Mouse (Mus musculus) neural tube, embryonic 12.5 days (tissue): ENCODE measurements at regions not wholly inside any gene's neighbourhood (a gene's known extent, or its start where the extent isn't known, plus 50 kb on each side); places are given as distances from the start of the nearest gene placed in this dataset.

Experiments
- ATAC-seq: fragments of 200-750 bp; cut with Nextera tagmentation; 2 replicates; pipeline ENCODE4 v1.8.0; 2017; ENCODE audit warnings: low read depth, mild to moderate bottlenecking, moderate TSS enrichment, moderate library complexity; ENCODE audit not compliant: low FRiP score
- H3K27ac ChIP-seq: fragments of 300-500 bp; sonication (generic); 2 replicates; pipeline ENCODE4 v1.5.1; 2016
- H3K27me3 ChIP-seq: fragments of 300-500 bp; sonication (generic); replicated peaks from 2 replicates; pipeline ENCODE4 v1.6.1; 2016; ENCODE audit warnings: mild to moderate bottlenecking
- H3K36me3 ChIP-seq: fragments of 300-500 bp; sonication (generic); 2 replicates; pipeline ENCODE4 v1.6.1; 2016; ENCODE audit warnings: mild to moderate bottlenecking
- H3K4me1 ChIP-seq: fragments of 300-500 bp; sonication (generic); 2 replicates; pipeline ENCODE4 v1.6.1; 2016
- H3K4me2 ChIP-seq: fragments of 300-500 bp; sonication (generic); replicated peaks from 2 replicates; pipeline ENCODE4 v1.6.1; 2016; ENCODE audit warnings: mild to moderate bottlenecking
- H3K4me3 ChIP-seq: fragments of 300-500 bp; sonication (generic); 2 replicates; pipeline ENCODE4 v1.5.1; 2016
- H3K9ac ChIP-seq: fragments of 300-500 bp; sonication (generic); 2 replicates; pipeline ENCODE4 v1.6.1; 2016; ENCODE audit warnings: mild to moderate bottlenecking
- H3K9me3 ChIP-seq: fragments of 300-500 bp; sonication (generic); 2 replicates; pipeline ENCODE4 v1.6.1; 2016; ENCODE audit warnings: mild to moderate bottlenecking
- WGBS: fragments of 180-500 bp; shearing (Covaris S2); methylation state at CpG from one replicate; pipeline ENCODE4 v1.1.7; 2016; 5-methylcytosine and 5-hydroxymethylcytosine counted together

GRCm38 (mm10) chr10:56519041-56519440, 141.9 kb downstream of the Gja1 start:
- H3K4me1 ChIP-seq, result no peaks in the 10 kb centered on the region
- no peak for ATAC-seq
- no peaks in the 10 kb centered on the region for H3K9me3 ChIP-seq
- H3K36me3 ChIP-seq, result no peaks in the 10 kb centered on the region
- no peak overlapping the region for H3K4me2 ChIP-seq
- no peak overlapping the region for H3K9ac ChIP-seq
- H3K27me3 ChIP-seq, result no peaks in the 10 kb centered on the region
- no peak overlapping the region for H3K27ac ChIP-seq
- no peak overlapping the region for H3K4me3 ChIP-seq
- 85% methylated on average over 1 of the region's 1 CpGs for WGBS

- no peaks in the 10 kb centered on the region for H3K36me3 ChIP-seq
- no peak for ATAC-seq
- no peaks in the 10 kb centered on the region for H3K27me3 ChIP-seq
- no peaks in the 10 kb centered on the region for H3K4me1 ChIP-seq
- H3K27ac ChIP-seq, result no peak overlapping the region
- no peak overlapping the region for H3K4me3 ChIP-seq
- H3K9me3 ChIP-seq, result no peaks in the 10 kb centered on the region
- H3K4me2 ChIP-seq, result no peak overlapping the region
- H3K9ac ChIP-seq, result no peak overlapping the region
- 65% methylated on average over 2 of the region's 2 CpGs for WGBS
These were observed 148.7 kb downstream of the Gja1 start for GRCm38 (mm10) chr10:56525791-56526190.

GRCm38 (mm10) chr10:56537091-56537490, 160.0 kb downstream of the Gja1 start:
- ATAC-seq, result no peak
- WGBS, result 68% methylated on average over 4 of the region's 4 CpGs
- H3K36me3 ChIP-seq, result no peaks in the 10 kb centered on the region

GRCm38 (mm10) chr10:56539827-56540511, 162.8 kb downstream of the Gja1 start:
- no peak overlapping the region for H3K4me3 ChIP-seq
- H3K36me3 ChIP-seq, result no peaks in the 10 kb centered on the region
- H3K4me1 ChIP-seq, result no peaks in the 10 kb centered on the region
- no peaks in the 10 kb centered on the region for H3K27me3 ChIP-seq
- no peak overlapping the region for H3K27ac ChIP-seq
- H3K9me3 ChIP-seq, result no peaks in the 10 kb centered on the region
- ATAC-seq, result no peak
- 76% methylated on average over 5 of the region's 5 CpGs for WGBS
- H3K9ac ChIP-seq, result no peak overlapping the region
- no peak overlapping the region for H3K4me2 ChIP-seq

More at GRCm38 (mm10) chr10:56537091-56537490, 160.0 kb downstream of the Gja1 start:
- Histone ChIP-seq H3K4me1 (no peaks in the 10 kb centered on the region), H3K9me3 (no peaks in the 10 kb centered on the region), H3K4me2 (no peak overlapping the region), H3K4me3 (no peak overlapping the region), H3K27me3 (no peaks in the 10 kb centered on the region), H3K27ac (no peak overlapping the region), H3K9ac (no peak overlapping the region)

GRCm38 (mm10) chr10:56542106-56542505, 165.0 kb downstream of the Gja1 start:
- H3K27ac ChIP-seq, result no peak overlapping the region
- H3K4me1 ChIP-seq, result no peaks in the 10 kb centered on the region
- 78% methylated on average over 3 of the region's 3 CpGs for WGBS
- no peaks in the 10 kb centered on the region for H3K9me3 ChIP-seq
- no peak overlapping the region for H3K9ac ChIP-seq
- no peak overlapping the region for H3K4me3 ChIP-seq
- H3K27me3 ChIP-seq, result no peaks in the 10 kb centered on the region
- no peak for ATAC-seq
- H3K4me2 ChIP-seq, result no peak overlapping the region
- H3K36me3 ChIP-seq, result no peaks in the 10 kb centered on the region

- no peaks in the 10 kb centered on the region for H3K36me3 ChIP-seq
- 78% methylated on average over 3 of the region's 3 CpGs for WGBS
- no peak overlapping the region for H3K9ac ChIP-seq
- no peak for ATAC-seq
- H3K4me3 ChIP-seq, result no peak overlapping the region
- H3K27ac ChIP-seq, result no peak overlapping the region
- H3K4me1 ChIP-seq, result no peaks in the 10 kb centered on the region
- no peaks in the 10 kb centered on the region for H3K27me3 ChIP-seq
- H3K9me3 ChIP-seq, result no peaks in the 10 kb centered on the region
- no peak overlapping the region for H3K4me2 ChIP-seq
These were observed 168.9 kb downstream of the Gja1 start for GRCm38 (mm10) chr10:56545989-56546388.

GRCm38 (mm10) chr10:56546824-56547223, 169.7 kb downstream of the Gja1 start:
- H3K4me3 ChIP-seq, result no peak overlapping the region
- H3K4me1 ChIP-seq, result no peaks in the 10 kb centered on the region
- no peaks in the 10 kb centered on the region for H3K9me3 ChIP-seq
- WGBS, result 59% methylated on average over 2 of the region's 2 CpGs
- H3K36me3 ChIP-seq, result no peaks in the 10 kb centered on the region
- H3K27ac ChIP-seq, result no peak overlapping the region
- no peaks in the 10 kb centered on the region for H3K27me3 ChIP-seq
- no peak overlapping the region for H3K4me2 ChIP-seq
- H3K9ac ChIP-seq, result no peak overlapping the region
- no peak for ATAC-seq

GRCm38 (mm10) chr10:56547825-56548224, 170.7 kb downstream of the Gja1 start:
- Histone ChIP-seq H3K27me3 (no peaks in the 10 kb centered on the region), H3K9ac (no peak overlapping the region), H3K4me1 (no peaks in the 10 kb centered on the region), H3K4me2 (no peak overlapping the region), H3K4me3 (no peak overlapping the region), H3K9me3 (no peaks in the 10 kb centered on the region), H3K36me3 (no peaks in the 10 kb centered on the region), H3K27ac (no peak overlapping the region)
- no peak for ATAC-seq
- 85% methylated on average over 3 of the region's 4 CpGs for WGBS

GRCm38 (mm10) chr10:56566836-56567442, 189.8 kb downstream of the Gja1 start:
- no peak overlapping the region for H3K4me2 ChIP-seq
- H3K27me3 ChIP-seq, result no peaks in the 10 kb centered on the region
- no peaks in the 10 kb centered on the region for H3K4me1 ChIP-seq
- no peaks in the 10 kb centered on the region for H3K36me3 ChIP-seq
- no peak for ATAC-seq
- H3K4me3 ChIP-seq, result no peak overlapping the region
- 92% methylated on average over 12 of the region's 12 CpGs for WGBS
- H3K9me3 ChIP-seq, result no peaks in the 10 kb centered on the region
- H3K9ac ChIP-seq, result no peak overlapping the region
- no peak overlapping the region for H3K27ac ChIP-seq

GRCm38 (mm10) chr10:56582065-56582464, 204.9 kb downstream of the Gja1 start:
- H3K4me1 ChIP-seq, result no peaks in the 10 kb centered on the region
- no peak for ATAC-seq
- H3K4me3 ChIP-seq, result no peak overlapping the region
- H3K27ac ChIP-seq, result no peak overlapping the region
- no peaks in the 10 kb centered on the region for H3K36me3 ChIP-seq
- H3K27me3 ChIP-seq, result no peaks in the 10 kb centered on the region
- H3K9ac ChIP-seq, result no peak overlapping the region
- WGBS, result 63% methylated on average over 6 of the region's 6 CpGs
- H3K4me2 ChIP-seq, result no peak overlapping the region
- no peaks in the 10 kb centered on the region for H3K9me3 ChIP-seq

GRCm38 (mm10) chr10:56587205-56587604, 210.1 kb downstream of the Gja1 start:
- no peaks in the 10 kb centered on the region for H3K36me3 ChIP-seq
- whole genome bisulfite sequencing, result 57% methylated on average over 2 of the region's 2 CpGs

GRCm38 (mm10) chr10:56597382-56597781, 220.3 kb downstream of the Gja1 start:
- H3K4me1 ChIP-seq, result no peaks in the 10 kb centered on the region
- no peak for ATAC-seq
- WGBS, result 64% methylated on average over 5 of the region's 5 CpGs
- no peaks in the 10 kb centered on the region for H3K27me3 ChIP-seq
- no peak overlapping the region for H3K9ac ChIP-seq
- no peaks in the 10 kb centered on the region for H3K36me3 ChIP-seq
- H3K9me3 ChIP-seq, result no peaks in the 10 kb centered on the region
- no peak overlapping the region for H3K27ac ChIP-seq
- H3K4me3 ChIP-seq, result no peak overlapping the region
- H3K4me2 ChIP-seq, result no peak overlapping the region

More at GRCm38 (mm10) chr10:56587205-56587604, 210.1 kb downstream of the Gja1 start:
- Histone ChIP-seq H3K27ac (no peak overlapping the region), H3K4me2 (no peak overlapping the region), H3K4me3 (no peak overlapping the region), H3K4me1 (no peaks in the 10 kb centered on the region), H3K9me3 (no peaks in the 10 kb centered on the region), H3K27me3 (no peaks in the 10 kb centered on the region), H3K9ac (no peak overlapping the region)
- no peak for ATAC-seq

- Histone ChIP-seq H3K27ac (no peak overlapping the region), H3K9me3 (no peaks in the 10 kb centered on the region), H3K4me1 (no peaks in the 10 kb centered on the region), H3K36me3 (no peaks in the 10 kb centered on the region), H3K9ac (no peak overlapping the region), H3K4me3 (no peak overlapping the region), H3K4me2 (no peak overlapping the region), H3K27me3 (no peaks in the 10 kb centered on the region)
- ATAC-seq, result no peak
- WGBS, result 90% methylated on average over 3 of the region's 3 CpGs
These were observed 221.1 kb downstream of the Gja1 start for GRCm38 (mm10) chr10:56598191-56598590.
